Mouse (Mus musculus) cerebellum, adult 2 months (tissue): ENCODE data around the gene H2afj.

Experiments used
- CTCF ChIP-seq: fragments of 200-500 bp; IDR thresholded peaks from 2 replicates; pipeline ENCODE4 v1.5.1; 2011; ENCODE audit warnings: low read depth, mild to moderate bottlenecking, control low read depth, low read length, moderate library complexity, borderline replicate concordance; ENCODE audit not compliant: insufficient read depth
- POLR2A ChIP-seq: fragments of 200-500 bp; IDR thresholded peaks from 2 replicates; pipeline ENCODE4 v1.6.1; 2011; ENCODE audit warnings: low read length, control low read depth, borderline replicate concordance; ENCODE audit not compliant: insufficient read depth

- TF ChIP-seq POLR2A (no peak), CTCF (no peak)
Measured at GRCm38 (mm10) chr6:136816826-136817225, 8.8 kb downstream of the H2afj start.
